ENCODE assay signal across 1 mouse cellular context in genomic region chr5:124550737-124551136, GRCm38 (mm10). TPM values are rescaled to one million over a fixed set of nuclear protein-coding genes. Genes with fewer than 3 reads are reported as not detected.
"Had no signal": no experiment of that assay in that cellular context is flagged by ENCODE, and none has a peak within 500 bp of the region (broad histone marks: within the 10 kb centered on the region; RNA-seq: fewer than 3 reads in every experiment).

No protein-coding gene starts in this region.

RNA-seq across cellular contexts. Expression of gene Rilpl1, which starts 19.5 kb away (rescaled TPM):
- total RNA-seq: granulocyte monocyte progenitor cell, adult 5-6 weeks had no signal
